Mouse (Mus musculus): ENCODE results near the gene Gimap8. TPM values are rescaled to one million over a fixed set of nuclear protein-coding genes. Genes with fewer than 3 reads are reported as not detected.

The Gimap8 gene
- total and polyA plus RNA-seq, 3 experiments, result 21.6 to 28.5 (median 27.5) TPM

- H3K27ac ChIP-seq (ENCODE audit: insufficient read depth, low read depth), result peak overlapping the region; percentile 94
- dilution Hi-C loops (cut with MboI; ENCODE audit: extremely low pct_ligation_motif_present, extremely low pct_unique_long_range_greater_than_20kb, low sequenced_read_pairs), result no loop called here
- H3K4me2 ChIP-seq (ENCODE audit: insufficient read depth, low read depth, poor library complexity, severe bottlenecking), result peak overlapping the region; percentile 98
- H3K4me1 ChIP-seq (ENCODE audit: control insufficient read depth in 1 of 2, insufficient read depth in 2 of 2), result peaks cover 28 to 65% of the 10 kb centered on the region in 2 experiments
- H3K36me3 ChIP-seq (replicated peaks in 1 of 2; ENCODE audit: control insufficient read depth in 1 of 2, insufficient read depth in 1 of 2, low read length in 1 of 2), result peaks cover 0 to 13% of the 10 kb centered on the region in 2 experiments
- peak; percentile 65 for DNase-seq (ENCODE audit: extremely low read depth)
- H3K27me3 ChIP-seq (replicated peaks), result no peaks in the 10 kb centered on the region
- in situ Hi-C loops (cut with MboI; ENCODE audit: low pct_ligation_motif_present, low pct_unique_long_range_greater_than_20kb, low sequenced_read_pairs), result no loop called here
- H3K9me3 ChIP-seq (replicated peaks; ENCODE audit: low read length), result no peaks in the 10 kb centered on the region
- peaks cover 22% of the 10 kb centered on the region for H3K79me2 ChIP-seq (replicated peaks; ENCODE audit: control insufficient read depth, extremely low read depth, insufficient read depth, poor library complexity, severe bottlenecking)
- H3K4me3 ChIP-seq (replicated peaks in 1 of 3; ENCODE audit: low read depth in 2 of 3, low read length in 2 of 3, poor library complexity in 1 of 3), result peak overlapping the region; percentile 59 to 80 (median 61)
- peak overlapping the region; percentile 89 for H3K9ac ChIP-seq (ENCODE audit: insufficient read depth, low read depth)
- TF ChIP-seq TBP (conservative IDR thresholded peaks at IDR 0.05; ENCODE audit: low read depth, low read length) (0 out of 2 replicates have a peak, but pooled peaks have one; percentile 40), POLR2A (IDR thresholded peaks at IDR 0.05; ENCODE audit: low read depth, low read length) (peak; percentile 44), MYC (IDR thresholded peaks at IDR 0.05; ENCODE audit: low read depth, low read length) (0 out of 2 replicates have a peak, but pooled peaks have one; percentile 29), SIN3A (IDR thresholded peaks at IDR 0.05; ENCODE audit: low read length) (no peak), JUND (conservative IDR thresholded peaks at IDR 0.05; ENCODE audit: low read depth, low read length) (no peak), GABPA (IDR thresholded peaks at IDR 0.05; ENCODE audit: insufficient replicate concordance, low read depth, low read length) (no peak), CHD1 (IDR thresholded peaks at IDR 0.05; ENCODE audit: low read depth, low read length) (peak; percentile 91), IRF4 (IDR thresholded peaks at IDR 0.05; ENCODE audit: low read depth, low read length) (peak; percentile 55; the same call in 1 of the 2 replicates), EP300 (IDR thresholded peaks at IDR 0.05; ENCODE audit: low read length) (no peak), NRF1 (IDR thresholded peaks at IDR 0.05; ENCODE audit: low read depth, low read length) (peak; percentile 60), USF1 (IDR thresholded peaks at IDR 0.05; ENCODE audit: low read depth, low read length) (no peak), RCOR1 (conservative IDR thresholded peaks at IDR 0.05; ENCODE audit: low read depth, low read length) (peak; percentile 30; the same call in 1 of the 2 replicates), CTCF (conservative IDR thresholded peaks at IDR 0.05 in 1 of 2, IDR thresholded peaks at IDR 0.05 in 1 of 2; ENCODE audit: low read depth in 2 of 2, low read length in 2 of 2) (no peak), MAX (IDR thresholded peaks at IDR 0.05; ENCODE audit: low read length) (no peak)
These were observed 30.7 kb downstream of the Gimap8 start for GRCm38 (mm10) chr6:48677492-48678345.

- peaks cover 0 to 13% of the 10 kb centered on the region in 2 experiments for H3K36me3 ChIP-seq (replicated peaks in 1 of 2; ENCODE audit: control insufficient read depth in 1 of 2, insufficient read depth in 1 of 2, low read length in 1 of 2)
- H3K9ac ChIP-seq (ENCODE audit: insufficient read depth, low read depth), result peak overlapping the region; percentile 89
- no peaks in the 10 kb centered on the region for H3K9me3 ChIP-seq (replicated peaks; ENCODE audit: low read length)
- H3K27ac ChIP-seq (ENCODE audit: insufficient read depth, low read depth), result peak overlapping the region; percentile 86
- H3K4me2 ChIP-seq (ENCODE audit: insufficient read depth, low read depth, poor library complexity, severe bottlenecking), result peak overlapping the region; percentile 74
- H3K27me3 ChIP-seq (replicated peaks), result no peaks in the 10 kb centered on the region
- DNase-seq (ENCODE audit: extremely low read depth), result no peak
- in situ Hi-C loops (cut with MboI; ENCODE audit: low pct_ligation_motif_present, low pct_unique_long_range_greater_than_20kb, low sequenced_read_pairs) (no loop called here), dilution Hi-C loops (cut with MboI; ENCODE audit: extremely low pct_ligation_motif_present, extremely low pct_unique_long_range_greater_than_20kb, low sequenced_read_pairs) (no loop called here)
- H3K4me1 ChIP-seq (ENCODE audit: control insufficient read depth in 1 of 2, insufficient read depth in 2 of 2), result peaks cover 28 to 65% of the 10 kb centered on the region in 2 experiments
- TF ChIP-seq BHLHE40 (IDR thresholded peaks at IDR 0.05; ENCODE audit: low read depth, low read length) (0 out of 2 replicates have a peak, but pooled peaks have one; percentile 23), MEF2A (IDR thresholded peaks at IDR 0.05; ENCODE audit: borderline replicate concordance, low read depth, low read length) (no peak), SMC3 (IDR thresholded peaks at IDR 0.05; ENCODE audit: low read depth, low read length) (no peak), MAX (IDR thresholded peaks at IDR 0.05; ENCODE audit: low read length) (no peak), POLR2A (IDR thresholded peaks at IDR 0.05; ENCODE audit: low read depth, low read length) (0 out of 2 replicates have a peak, but pooled peaks have one; percentile 16)
- H3K4me3 ChIP-seq (replicated peaks in 1 of 3; ENCODE audit: low read depth in 2 of 3, low read length in 2 of 3, poor library complexity in 1 of 3), result peak overlapping the region; percentile 48 to 80 (median 59)
- peaks cover 22% of the 10 kb centered on the region for H3K79me2 ChIP-seq (replicated peaks; ENCODE audit: control insufficient read depth, extremely low read depth, insufficient read depth, poor library complexity, severe bottlenecking)
These were observed 31.4 kb downstream of the Gimap8 start for GRCm38 (mm10) chr6:48678391-48678790.
